Mouse (Mus musculus) bone marrow macrophage, adult 2 months (primary cell): ENCODE measurements around the gene Ppm1h. TPM values are rescaled to one million over a fixed set of nuclear protein-coding genes. Genes with fewer than 3 reads are reported as not detected.

Experiments used
- H3K27ac ChIP-seq: 2 replicates; pipeline ENCODE4 v1.5.1; 2012; ENCODE audit warnings: low read depth, low read length; ENCODE audit not compliant: insufficient read depth
- H3K4me1 ChIP-seq: 2 replicates; pipeline ENCODE4 v1.6.1; 2012; ENCODE audit warnings: low read length; ENCODE audit not compliant: control insufficient read depth, insufficient read depth
- H3K4me3 ChIP-seq: 2 replicates; pipeline ENCODE4 v1.5.1; 2012; ENCODE audit warnings: mild to moderate bottlenecking, low read length, moderate library complexity; ENCODE audit not compliant: insufficient read depth
- CTCF ChIP-seq: IDR thresholded peaks from 2 replicates; pipeline ENCODE4 v1.5.1; 2012; ENCODE audit warnings: low read depth, mild to moderate bottlenecking, low read length, moderate library complexity
- POLR2A ChIP-seq: IDR thresholded peaks from 2 replicates; pipeline ENCODE4 v1.6.1; 2012; ENCODE audit warnings: mild to moderate bottlenecking, low read depth, low read length, borderline replicate concordance
- polyA plus RNA-seq: library from polyadenylated mRNA; stranded (reverse); fragments of >200 nt; gene quantifications from 2 replicates; pipeline ENCODE4 v1.2.4, GENCODE M21; 2012; ENCODE audit not compliant: missing spikeins, insufficient read depth, insufficient read length

The Ppm1h gene
- polyA plus RNA-seq, 1 experiment = 52.4 TPM

GRCm38 (mm10) chr10:122883823-122884743, 205.5 kb downstream of the Ppm1h start:
- Histone ChIP-seq H3K27ac (no peak overlapping the region), H3K4me1 (peaks cover 27% of the 10 kb centered on the region), H3K4me3 (no peak overlapping the region)
- TF ChIP-seq CTCF = no peak
- no peak for TF ChIP-seq POLR2A

DNA sequence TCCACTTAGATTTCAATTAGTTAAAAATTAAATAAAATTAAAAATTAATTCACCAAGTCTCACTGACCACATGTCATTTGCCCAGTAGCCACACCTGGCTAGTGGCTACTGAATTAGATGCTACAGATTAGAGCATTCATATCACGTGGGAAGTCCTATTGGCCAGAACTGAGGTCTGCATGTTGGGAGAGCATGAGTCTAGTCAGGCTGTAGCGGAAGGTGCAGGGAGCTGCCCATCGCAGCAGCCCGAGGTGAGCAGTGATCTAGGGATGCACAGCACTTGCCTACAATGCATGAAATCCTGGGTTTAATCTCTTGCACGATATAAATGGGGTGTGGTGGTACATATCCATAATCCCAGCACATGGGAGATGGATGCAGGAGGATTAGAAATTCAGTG, 206.7 kb downstream of the Ppm1h start:
- TF ChIP-seq POLR2A (no peak), CTCF (no peak)
- no peak overlapping the region for H3K27ac ChIP-seq

DNA sequence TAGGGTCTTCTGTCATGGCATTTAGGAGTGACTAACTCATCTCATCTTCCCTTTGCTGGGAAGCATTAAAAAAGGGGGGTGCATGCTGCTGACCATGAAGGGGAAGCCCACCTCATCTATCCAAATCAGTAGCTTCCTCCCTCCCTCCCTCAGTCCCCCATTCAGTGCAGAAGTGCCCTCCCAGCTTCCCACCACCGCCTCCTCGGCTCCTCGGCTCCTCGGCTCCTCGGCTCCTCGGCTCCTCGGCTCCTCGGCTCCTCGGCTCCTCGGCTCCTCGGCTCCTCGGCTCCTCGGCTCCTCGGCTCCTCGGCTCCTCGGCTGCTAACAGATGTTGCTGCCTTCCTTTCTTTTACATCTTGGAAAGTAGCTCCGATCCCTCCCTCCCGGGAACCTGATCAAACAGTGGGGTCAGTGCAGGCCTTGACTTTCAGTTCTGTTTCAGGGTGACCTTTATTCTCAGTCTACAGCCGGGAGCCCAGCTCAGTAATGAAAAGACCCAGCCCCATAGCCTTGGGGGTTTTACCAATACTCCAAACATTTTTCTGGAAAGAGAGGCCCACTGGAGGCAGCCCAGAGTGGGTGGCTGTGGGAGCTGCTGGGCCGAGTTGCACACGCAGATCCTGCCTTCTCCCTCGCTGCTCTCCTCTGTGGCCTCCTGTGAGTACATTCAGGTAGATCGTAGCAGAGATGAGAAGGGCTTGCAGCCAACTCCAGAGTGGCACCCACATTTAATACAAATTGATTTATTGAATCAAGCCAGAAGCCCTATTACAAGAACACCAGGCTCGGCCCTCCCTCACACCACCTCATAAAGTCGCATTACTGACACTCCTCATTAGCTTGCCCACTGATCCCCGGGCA, 207.7 kb downstream of the Ppm1h start:
- Histone ChIP-seq H3K27ac (no peak overlapping the region), H3K4me1 (peaks cover 28% of the 10 kb centered on the region), H3K4me3 (no peak overlapping the region)
- TF ChIP-seq CTCF (no peak), POLR2A (no peak)

More for the DNA sequence above, 206.7 kb downstream of the Ppm1h start:
- peaks cover 27% of the 10 kb centered on the region for H3K4me1 ChIP-seq
- no peak overlapping the region for H3K4me3 ChIP-seq

GRCm38 (mm10) chr10:122886916-122887527, 208.5 kb downstream of the Ppm1h start:
- H3K27ac ChIP-seq = no peak overlapping the region
- H3K4me3 ChIP-seq = no peak overlapping the region
- no peak for TF ChIP-seq CTCF
- TF ChIP-seq POLR2A = no peak

DNA sequence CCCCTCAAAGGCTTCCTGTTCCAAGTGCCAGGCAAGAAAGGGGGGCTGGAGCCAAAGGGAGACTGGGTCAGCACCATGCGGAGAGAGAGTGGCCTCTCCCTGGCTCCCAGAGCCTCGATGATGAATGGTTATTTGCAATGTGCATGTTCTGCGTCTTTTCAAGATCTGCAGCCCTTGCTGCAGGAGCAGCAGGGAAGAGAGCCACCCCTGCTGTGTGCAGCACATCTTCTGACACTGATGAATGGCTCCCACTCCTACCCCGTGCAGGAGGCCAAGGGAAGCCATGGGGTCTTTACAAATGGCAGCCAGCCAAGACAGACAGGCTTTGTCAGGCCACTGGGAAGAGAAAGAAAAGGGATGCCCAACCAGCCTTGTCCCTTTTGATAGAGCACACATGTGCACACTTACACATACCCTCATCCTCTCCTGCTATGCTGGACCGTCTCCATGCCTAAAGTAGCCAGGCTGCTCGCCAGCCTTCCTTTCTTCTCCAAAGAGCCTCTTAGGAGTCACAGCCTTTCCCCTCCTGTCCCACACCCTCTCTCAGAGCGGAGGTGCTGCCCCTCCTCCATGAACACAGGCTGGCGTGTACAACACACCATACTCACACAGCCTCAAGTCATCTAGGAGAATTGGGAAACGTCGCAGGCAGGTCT, 209.1 kb downstream of the Ppm1h start:
- Histone ChIP-seq H3K4me1 (peaks cover 18% of the 10 kb centered on the region), H3K27ac (no peak overlapping the region), H3K4me3 (no peak overlapping the region)
- TF ChIP-seq CTCF (no peak), POLR2A (no peak)

More at GRCm38 (mm10) chr10:122886916-122887527, 208.5 kb downstream of the Ppm1h start:
- H3K4me1 ChIP-seq = peaks cover 23% of the 10 kb centered on the region

- Histone ChIP-seq H3K4me3 (no peak overlapping the region), H3K27ac (no peak overlapping the region), H3K4me1 (peaks cover 22% of the 10 kb centered on the region)
- TF ChIP-seq POLR2A (no peak), CTCF (no peak)
Measured at GRCm38 (mm10) chr10:122890682-122891350, 212.3 kb downstream of the Ppm1h start.

DNA sequence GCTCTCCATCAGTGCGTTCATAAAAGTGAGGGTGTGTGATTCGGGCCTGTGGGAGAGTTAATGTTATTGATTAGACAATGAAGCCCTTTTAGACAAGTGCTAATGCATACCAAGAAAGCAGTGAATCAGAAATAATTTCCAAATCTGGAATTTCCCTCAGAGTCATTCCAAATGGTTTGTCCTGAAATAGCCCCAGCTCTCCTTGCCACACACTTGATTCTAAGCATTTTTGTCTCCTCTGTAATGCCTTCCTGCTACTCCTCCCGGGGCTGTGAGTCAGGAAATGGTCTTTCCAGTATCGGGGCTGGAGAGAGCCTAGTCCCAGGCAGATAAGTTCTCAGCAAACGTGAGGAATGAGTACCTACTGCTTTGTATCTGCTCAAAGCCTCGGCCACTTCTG, 212.9 kb downstream of the Ppm1h start:
- no peak overlapping the region for H3K27ac ChIP-seq
- H3K4me1 ChIP-seq = peaks cover 27% of the 10 kb centered on the region
- no peak for TF ChIP-seq CTCF
- no peak for TF ChIP-seq POLR2A
- H3K4me3 ChIP-seq = no peak overlapping the region

GRCm38 (mm10) chr10:122894555-122895069, 216.1 kb downstream of the Ppm1h start:
- Histone ChIP-seq H3K4me3 (no peak overlapping the region), H3K27ac (peak overlapping the region; percentile 88), H3K4me1 (peaks cover 43% of the 10 kb centered on the region)
- TF ChIP-seq CTCF = no peak
- no peak for TF ChIP-seq POLR2A
